Mouse (Mus musculus): ENCODE data around the gene Rgs7. TPM values are rescaled to one million over a fixed set of nuclear protein-coding genes. Genes with fewer than 3 reads are reported as not detected.

Gene Rgs7
- total RNA-seq, 2 experiments from 2014 or later = 0.36 to 0.59 TPM

DNA sequence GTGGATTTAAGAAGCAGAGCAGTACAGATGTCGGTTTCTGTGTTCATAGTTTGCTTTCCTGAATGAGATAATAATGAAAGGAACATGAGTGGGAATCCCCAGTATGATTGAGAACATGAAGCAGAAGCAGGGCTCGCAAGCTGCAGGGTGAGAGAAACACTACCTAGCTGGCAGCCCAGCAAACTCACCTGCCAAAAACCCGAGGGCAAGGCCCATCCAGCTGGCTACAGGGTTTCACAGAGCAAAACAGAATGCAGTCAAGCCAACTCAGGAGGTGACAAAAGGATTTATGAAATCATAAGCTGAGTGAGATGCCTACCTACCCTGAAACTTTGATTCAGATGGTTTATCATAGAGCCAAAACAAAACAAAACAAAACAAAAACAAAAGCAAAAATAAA, 307.6 kb downstream of the Rgs7 start:
- DNase-seq (ENCODE audit: low spot score in 2 of 2) = no peak

DNA sequence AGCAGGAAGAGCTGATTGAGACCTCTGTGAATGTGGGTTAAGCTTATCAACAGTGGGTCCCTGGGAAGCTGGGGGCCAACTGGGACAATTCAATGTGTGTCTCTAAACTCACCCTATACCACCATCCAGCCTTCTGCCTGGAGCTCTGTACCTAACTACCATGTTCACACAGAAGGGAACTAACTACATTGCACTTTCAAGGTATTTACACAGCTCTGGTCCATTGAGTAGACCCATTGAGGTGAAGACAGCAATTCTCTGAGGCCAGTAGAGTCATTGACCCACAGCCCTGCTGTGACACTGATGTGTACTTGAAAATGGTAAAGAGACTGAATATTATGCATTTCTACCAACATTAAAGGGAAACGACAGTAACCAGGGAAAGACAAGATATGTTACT, 313.6 kb downstream of the Rgs7 start:
- no peak for DNase-seq (ENCODE audit: low spot score in 2 of 2)

DNA sequence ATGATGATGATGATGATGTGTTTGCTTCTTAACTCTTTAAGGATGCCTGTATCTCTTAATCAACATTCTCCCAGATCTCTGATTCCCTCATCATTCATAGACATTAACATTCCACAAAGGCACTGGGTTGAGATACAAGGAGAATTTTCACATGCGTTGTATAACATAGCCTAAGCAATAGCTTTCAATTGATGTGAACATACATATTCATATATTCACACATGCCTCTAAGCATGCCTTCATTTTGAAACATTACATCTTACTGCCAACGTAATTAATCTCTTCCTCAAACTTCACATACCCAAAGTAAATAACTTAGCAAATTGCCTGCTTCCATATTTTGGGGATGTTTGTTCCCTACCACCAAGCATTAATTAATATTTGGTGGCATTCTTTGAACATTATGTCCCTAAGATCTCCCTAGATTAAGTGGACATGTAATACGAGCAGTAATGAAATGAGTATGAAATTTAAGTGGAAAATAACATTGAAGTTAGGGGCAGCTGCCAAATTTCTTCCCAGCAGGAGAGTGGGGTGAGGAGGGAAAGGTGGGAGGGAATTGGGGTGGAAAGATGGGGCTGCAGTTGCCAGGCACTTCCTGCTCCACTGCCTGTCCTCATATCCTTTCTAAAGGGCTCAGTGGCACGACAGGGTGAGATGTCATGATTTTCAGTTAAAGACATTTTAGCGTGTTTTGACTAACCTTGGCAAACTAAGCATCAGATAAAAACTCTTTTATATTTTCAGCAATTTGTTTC, 317.2 kb downstream of the Rgs7 start:
- DNase-seq (ENCODE audit: low spot score in 2 of 2) = no peak

DNA sequence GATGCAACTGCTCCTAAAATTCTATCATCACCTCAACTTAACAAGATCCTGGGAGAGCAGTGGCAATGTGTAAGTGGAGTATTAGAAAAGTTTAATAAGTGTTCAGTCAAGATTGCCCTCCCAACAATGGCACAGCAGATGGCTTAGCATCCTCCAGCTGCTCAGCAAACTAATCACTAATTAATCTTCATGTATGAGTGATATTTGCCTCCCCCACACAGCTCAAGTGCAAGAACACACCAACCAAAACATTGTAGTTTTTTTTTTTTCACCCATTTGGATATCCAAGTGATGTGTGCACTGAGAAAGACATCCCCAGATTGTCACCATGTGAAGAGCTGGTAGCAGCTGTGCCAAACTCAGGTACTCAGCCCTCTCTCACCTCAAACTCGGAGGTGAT, 336.8 kb downstream of the Rgs7 start:
- no peak for DNase-seq (ENCODE audit: low spot score in 2 of 2)

DNA sequence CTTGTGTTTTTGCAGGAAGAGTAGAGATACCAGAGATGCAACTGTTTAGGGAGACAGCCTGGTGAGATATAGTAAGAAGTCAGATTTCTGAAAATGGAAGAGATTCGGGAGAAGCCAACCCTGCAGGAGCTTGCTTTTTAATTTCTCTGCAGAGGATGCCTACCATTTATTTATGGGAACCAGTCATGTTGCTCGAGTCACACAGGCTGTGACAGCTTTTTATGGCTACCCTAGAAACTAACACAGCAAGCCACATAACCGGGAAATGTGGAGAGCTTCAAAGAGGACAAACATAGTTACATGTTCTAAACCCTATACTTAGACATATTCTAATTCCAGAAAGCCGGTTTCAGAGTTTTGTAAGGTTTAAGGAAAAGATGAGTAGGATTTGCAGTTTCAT, 349.2 kb downstream of the Rgs7 start:
- DNase-seq (ENCODE audit: low spot score in 2 of 2) = no peak

DNA sequence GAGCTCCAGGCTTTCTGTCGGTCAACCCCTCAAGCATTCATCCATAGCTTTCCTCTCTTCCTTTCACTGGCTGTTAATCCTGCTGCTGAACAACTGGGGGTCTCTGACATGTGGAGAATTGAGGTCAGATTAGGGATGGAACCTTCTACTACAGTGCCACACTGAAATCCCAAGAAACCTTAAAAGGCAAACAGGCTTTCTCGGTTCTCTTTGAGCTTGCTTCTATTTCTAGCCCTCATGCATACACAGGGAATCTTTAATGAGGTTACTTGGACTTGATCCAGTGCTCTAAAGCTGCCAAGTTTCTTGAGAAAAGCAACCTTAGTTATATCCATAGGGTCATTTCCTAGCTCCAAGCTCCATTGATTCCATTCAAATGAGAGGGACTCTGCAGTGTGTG, 363.8 kb downstream of the Rgs7 start:
- no peak for DNase-seq (ENCODE audit: low spot score in 2 of 2)

DNA sequence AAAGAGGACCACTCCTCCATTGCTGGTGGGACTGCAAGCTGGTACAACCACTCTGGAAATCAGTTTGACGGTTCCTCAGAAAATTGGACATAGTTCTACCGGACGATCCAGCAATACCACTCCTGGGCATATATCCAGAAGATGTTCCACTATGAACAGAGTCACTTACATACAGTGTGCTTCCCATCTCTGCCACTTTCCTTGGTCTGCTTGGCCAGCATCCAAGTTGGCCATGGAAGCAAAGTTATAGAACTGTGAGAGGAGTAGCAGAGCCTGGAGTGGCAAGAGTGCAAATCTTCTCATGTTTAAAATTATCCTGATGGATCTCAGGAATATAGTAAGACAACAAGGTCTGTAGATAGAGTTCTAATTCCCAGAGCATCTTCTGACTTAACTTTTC, 367.9 kb downstream of the Rgs7 start:
- DNase-seq (ENCODE audit: low spot score in 2 of 2) = no peak

DNA sequence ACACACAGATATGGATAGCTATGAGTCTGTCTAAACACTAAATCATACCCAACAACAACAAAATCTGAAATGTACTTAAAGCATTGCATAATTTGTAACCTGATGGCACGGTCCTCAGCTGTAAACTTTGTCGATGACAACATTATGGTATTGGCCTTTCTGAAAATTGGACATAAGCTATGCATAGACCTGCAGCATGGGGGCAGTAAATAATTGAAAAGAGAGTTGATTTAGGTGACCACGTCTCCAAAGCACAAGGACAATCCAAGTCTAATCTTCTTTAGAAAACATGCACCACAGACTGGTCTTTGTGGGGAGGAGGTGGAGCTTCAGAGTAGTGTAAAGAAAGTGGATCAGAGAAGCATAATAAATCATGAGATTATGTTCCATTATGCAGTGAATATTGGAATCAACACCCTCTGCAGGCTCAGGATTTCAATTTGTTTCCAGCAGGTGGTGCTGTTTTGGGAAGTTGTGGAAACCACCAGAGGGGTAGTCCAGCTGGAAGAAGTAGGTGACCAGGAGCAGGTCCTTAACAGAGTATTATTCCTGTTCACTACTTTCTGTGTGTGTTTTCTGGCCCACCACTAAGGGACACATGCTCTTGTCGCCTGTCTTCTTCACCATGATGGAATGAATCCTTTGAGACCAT, 373.3 kb downstream of the Rgs7 start:
- no peak for DNase-seq (ENCODE audit: low spot score in 2 of 2)

DNA sequence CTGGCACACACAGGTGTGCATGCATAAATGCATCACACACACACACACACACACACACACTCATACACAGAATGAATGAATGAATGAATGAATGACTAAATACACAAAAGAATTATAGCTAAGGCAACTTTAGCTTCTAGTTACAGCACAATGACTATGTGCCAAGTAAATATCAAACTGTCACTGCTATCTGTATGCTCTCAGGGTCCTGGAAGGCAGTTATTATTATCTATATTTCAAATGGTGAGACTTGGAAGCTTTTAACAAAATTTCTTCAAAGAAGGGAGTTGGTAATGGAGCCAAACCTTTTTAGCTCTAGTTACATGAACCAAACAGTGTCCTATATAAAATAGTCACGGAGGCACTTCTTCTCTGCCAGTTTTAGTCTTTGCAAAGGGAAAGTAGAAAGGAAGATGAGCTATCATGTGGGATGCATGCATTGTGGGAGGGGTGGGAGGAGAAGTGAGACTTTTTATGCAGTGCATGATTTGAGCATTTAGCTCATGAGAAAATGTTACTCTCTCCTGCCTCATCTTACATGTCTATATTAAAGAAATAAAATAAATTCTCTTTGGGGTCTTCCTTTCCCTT, 383.9 kb downstream of the Rgs7 start:
- no peak for DNase-seq (ENCODE audit: low spot score in 2 of 2)

DNA sequence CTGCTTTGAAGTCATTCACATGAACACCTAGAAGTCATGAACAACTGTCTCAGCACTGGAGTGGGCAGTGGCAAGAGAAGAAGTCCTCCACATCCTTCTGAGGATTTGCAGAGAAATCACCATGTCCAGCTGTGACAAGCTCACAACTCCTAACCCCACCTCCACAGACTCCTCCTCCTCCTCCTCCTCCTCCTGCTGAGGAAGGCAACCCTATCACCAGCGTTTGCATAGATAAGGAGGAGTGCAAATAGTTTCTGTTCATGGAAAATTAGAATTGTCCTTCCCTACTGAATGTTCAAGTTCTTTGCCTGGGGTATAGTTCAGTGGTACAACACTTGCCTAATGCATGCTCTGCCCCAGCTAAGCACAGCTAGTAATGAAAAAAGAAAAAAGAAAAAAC, 386.0 kb downstream of the Rgs7 start:
- no peak for DNase-seq (ENCODE audit: low spot score in 2 of 2)

DNA sequence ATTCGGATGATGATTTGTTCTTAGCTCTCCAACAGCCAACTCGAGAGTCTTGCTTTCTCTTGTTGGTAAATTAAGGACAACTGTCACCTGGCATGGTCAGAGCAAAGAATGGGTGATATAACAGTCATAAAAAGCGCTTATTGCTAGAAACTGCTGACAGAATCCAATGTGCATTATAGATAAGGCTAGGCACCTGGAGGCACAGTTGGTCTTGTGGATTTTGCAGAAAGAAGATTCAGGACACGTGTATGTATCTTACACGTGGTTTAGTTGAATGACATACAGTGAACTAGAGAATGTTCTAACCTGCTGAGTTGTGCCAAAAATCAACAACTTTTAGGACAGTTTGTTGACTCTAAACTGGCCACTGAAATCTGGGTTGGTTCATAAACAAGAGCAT, 386.9 kb downstream of the Rgs7 start:
- DNase-seq (ENCODE audit: low spot score in 2 of 2) = no peak

DNA sequence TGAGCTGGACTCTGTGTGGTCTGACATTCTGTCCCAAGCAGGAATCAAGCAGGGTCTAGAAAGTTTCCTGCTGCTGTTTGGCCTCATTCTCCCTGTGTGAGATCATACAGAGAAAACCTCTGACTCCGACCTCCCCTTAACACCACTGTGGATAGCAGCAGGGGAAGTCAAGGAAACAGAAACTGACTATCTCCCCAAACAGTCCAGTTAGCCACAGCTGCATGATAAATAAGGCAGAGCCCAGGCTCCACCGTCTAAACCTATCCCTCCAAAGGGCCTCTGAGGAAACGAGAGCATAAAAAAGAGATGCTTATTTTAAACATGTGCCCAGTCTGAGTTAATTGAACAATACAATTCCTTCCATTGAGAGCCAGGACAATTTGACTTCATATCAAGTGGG, 395.3 kb downstream of the Rgs7 start:
- DNase-seq (ENCODE audit: low spot score in 2 of 2) = no peak

DNA sequence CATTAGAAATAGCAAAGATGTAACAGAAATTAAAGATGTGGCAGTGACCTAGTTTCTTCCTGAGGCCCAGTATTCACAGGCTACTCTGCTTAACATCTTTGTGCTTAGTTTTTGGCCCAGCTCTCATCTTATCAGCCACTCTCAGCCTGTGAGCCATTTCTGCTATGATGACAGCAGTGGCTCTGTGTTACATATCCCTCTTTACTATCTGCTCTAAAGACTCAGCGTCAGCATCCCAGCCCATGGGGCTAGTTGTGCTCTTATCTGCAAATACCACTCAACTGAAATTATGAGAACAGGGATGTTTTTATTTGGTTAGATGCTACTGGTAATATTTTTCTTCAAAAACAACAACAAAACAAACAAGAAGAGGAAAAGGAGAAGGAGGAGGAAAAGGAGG, 410.2 kb downstream of the Rgs7 start:
- DNase-seq (ENCODE audit: low spot score in 2 of 2) = no peak

DNA sequence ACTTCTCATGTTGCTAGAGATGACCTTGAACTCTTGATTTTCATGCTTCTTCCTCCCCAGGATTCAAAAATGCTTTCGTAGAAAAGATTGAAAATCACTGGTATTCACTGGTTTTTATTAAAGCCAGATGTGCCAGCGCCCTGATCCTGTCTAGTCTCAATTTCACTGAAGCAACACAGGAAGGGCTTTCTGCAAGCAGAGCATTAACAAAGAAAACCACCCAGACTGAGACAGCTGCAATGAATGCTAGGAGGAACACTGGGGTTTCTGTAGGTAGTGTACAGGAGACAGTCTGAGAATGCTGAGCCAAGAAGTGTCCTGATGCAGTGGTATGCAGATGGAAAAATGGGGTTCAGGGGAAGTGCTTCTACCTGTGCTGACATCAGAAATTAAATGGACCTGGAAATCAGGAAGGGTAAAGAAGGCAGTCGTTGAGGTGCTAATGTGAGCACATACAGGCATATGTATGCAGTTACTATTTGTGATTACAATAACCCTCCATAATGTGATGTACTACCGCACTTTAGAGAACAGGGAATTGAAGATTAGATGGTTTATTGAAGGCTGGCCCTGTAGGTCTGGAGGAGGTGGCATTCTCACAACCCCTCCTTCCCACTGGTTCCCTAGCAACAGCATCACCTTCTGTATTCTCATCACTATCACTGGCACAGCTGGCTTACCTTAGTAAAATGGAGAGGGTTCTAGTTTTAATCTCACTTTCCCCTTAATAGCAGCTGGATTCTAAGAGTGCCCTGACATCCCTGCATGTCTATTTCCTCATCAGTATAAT, 412.3 kb downstream of the Rgs7 start:
- DNase-seq (ENCODE audit: low spot score in 2 of 2) = no peak

DNA sequence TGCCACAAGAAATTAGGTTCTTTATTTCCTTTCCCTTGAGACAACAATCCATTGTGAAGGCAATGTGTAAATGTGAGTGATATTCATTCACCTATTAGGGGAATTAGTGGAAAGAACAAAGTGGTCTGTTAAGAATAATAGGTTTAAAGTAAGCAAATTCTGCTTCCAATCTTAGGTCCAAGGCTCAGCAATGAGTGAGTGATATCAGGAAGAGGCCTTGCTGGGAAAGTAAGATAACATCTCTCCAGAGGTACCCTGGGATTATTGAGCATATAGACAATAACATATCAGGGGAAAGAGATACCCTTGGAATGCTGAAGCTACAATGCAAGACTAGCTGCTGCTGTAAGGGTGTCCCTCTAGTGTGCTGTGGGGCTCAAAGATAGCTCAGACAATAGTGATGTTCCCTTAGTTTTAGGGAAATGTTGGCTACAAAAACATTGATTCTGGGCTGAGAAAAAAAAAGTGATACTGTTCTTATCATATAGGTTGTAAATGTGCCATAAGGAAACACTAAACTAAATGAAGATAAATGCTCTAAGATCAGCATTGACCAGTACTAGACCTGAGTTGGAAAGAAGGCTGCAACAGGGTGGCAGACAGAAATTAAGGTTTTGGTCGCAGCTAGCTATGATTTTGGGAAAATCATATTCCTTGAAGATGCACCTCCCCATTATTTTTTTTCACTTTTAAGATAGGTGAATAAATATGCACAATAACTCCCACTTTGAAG, 418.6 kb downstream of the Rgs7 start:
- no peak for DNase-seq (ENCODE audit: low spot score in 2 of 2)

DNA sequence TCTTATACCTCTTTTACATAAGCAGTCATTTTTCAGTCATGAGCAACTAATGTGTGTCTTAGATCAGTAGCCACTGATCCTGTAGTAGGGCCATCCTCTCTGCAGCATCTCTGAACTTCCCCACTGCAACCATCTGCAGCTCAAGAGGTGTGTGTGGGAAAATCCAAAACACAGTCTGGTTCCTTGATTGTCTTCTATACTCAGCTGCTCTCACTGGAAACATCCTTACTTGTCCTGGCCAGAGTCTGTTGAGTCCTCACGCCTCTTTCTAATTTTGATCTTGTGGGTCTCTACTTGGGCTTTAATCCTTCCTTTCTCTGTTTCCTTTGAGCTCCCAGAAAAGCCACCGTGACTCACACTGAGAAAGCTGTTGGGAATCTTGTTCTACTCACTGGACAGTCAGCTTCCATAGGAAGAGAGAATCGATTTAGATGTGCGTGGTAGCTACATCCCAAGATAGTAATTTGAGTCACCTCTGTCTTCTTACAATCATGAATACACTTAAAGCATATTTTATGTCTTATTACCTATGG, 422.5 kb downstream of the Rgs7 start:
- no peak for DNase-seq (ENCODE audit: low spot score in 2 of 2)

DNA sequence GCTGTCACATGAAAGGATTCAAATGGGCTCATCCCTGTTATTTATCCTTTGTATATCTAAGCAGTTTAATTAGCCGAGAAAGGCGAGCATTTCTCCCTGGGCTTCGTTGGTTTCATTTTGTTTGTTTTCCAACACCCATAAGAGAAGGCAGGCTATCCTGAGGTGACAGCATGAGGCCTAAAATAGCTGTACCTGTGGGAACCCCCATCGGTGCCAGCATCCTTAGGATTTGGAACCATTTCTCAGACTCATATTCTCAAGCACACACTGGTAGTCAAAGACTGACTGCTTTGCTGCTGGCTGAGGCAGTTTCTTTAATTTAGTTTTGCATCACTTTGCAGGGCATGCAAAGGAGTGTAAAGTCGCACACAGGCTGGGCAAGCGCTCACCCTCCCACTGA, 443.2 kb downstream of the Rgs7 start:
- DNase-seq (ENCODE audit: low spot score in 2 of 2) = no peak

DNA sequence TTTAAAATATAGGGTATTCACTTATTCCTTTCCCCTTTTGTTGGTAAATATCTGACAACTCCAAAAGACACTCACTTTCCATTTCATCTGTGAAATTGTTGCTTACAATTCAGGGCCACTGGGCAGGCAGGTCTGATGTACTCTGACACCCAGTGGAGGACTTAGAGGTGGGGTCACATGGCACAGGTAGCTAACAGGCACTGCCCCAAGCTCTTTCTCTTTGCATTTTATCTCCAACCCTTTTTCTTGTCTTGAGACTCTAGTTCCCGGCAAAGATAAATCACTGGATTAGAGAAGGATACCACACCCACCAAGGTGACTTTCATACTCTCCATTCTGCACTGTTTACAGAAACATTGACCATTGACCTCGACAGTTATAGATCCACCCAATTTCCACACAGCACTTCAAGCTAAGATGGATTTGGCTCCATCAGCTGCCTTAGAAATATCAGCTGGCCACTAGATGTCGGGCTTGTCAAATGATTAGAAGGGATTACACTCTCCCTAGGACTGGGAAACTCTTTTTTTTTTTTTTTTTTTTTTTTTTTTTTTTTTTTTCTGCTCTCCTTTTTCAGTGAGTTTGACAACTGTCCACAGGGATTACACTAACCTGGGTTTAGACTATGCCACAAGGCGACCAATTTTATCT, 451.0 kb downstream of the Rgs7 start:
- DNase-seq (ENCODE audit: low spot score in 2 of 2) = peak in 1 of 2 experiments; percentile 30

DNA sequence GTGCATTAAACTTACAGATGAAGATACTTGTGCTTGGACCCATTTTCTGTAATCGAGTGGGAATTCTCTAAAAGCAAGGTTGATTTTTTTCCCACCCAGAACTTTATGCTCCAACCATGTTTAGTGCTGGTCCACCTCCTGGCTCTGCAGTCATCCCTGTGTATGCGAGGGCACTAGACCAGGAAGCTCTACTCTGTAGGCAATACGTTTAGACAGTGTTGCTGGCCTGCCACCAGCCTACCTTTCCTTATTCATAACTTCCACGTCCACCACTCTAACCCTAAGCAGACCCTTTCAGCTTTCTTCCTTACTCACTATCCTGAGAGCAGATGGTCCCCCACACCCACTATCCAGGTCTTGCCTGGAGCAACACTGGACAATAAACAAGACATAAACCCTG, 452.3 kb downstream of the Rgs7 start:
- no peak for DNase-seq (ENCODE audit: low spot score in 2 of 2)

DNA sequence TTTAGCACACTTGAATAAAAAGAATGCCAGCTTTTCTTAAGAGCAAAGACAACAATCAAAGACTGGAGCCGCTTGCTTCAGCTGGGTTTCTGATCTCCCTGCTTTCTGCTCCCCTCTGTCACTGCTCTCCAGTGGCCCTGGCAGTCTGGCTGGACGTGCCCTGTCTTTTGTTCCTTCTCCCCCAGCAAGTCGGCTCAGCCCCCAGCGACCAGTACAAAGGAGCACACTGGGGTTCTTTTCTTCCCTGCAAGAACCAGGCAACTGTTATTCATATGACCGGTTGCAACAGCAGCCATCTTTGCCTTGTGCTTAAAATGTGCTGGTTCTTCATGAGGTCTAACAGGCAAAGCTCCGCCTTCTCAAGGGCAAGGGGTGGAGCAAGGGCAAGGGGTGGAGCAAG, 452.7 kb downstream of the Rgs7 start:
- no peak for DNase-seq (ENCODE audit: low spot score in 2 of 2)

All from gastrocnemius, postnatal 4 days (tissue).